Mouse (Mus musculus): ENCODE data around the gene Lrmda.

- TF ChIP-seq CTCF (IDR thresholded peaks at IDR 0.05; ENCODE audit: borderline replicate concordance, control insufficient read depth, extremely low read depth, insufficient read depth, low read length, poor library complexity) (no peak), POLR2A (IDR thresholded peaks at IDR 0.05; ENCODE audit: control insufficient read depth, extremely low read depth, insufficient read depth, low read length, poor library complexity) (no peak)
These were observed 133.2 kb downstream of the Lrmda start for GRCm38 (mm10) chr14:22152701-22153100.
